Mouse (Mus musculus): Measurements from ENCODE around the gene Cmah. TPM values are rescaled to one million over a fixed set of nuclear protein-coding genes. Genes with fewer than 3 reads are reported as not detected.

Gene Cmah
- polyA plus RNA-seq (2015; fragmentation: Nextera tagmentation; extraction: Ambion mirVana): 0.22 and 1.7 TPM in 2 replicates

DNA sequence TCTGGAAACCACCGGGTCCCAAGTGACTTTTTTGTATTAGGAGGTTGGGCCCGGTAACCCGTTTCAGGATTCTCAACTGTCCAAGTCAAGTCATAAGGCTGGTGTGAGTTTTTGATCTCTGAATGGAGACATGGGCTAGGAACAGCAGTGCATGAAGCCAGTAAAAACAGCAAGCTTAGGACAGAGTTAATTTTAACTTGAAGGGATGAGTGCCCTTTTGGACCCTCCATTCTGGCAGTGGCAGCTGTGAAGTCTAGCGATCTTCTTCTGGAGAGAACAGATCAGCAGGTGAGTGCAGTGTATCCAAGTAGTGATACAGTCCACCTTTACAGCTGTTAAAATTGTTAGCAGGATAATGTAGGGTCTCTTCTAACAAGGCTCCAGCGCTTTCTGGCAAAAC lies at the start of gene Cmah:
Gene Cmah, plus strand, starts transcription at position 204 of the 400 bp plus-strand sequence.
- Histone ChIP-seq H3K36me3 (no peaks in the 10 kb centered on the region), H3K9ac (replicated peaks) (no peak within 1 kb of the TSS), H3K9me3 (replicated peaks) (no peaks in the 10 kb centered on the region), H3K4me2 (no peak within 1 kb of the TSS), H3K4me3 (replicated peaks) (no peak within 1 kb of the TSS), H3K27me3 (replicated peaks) (no peaks in the 10 kb centered on the region), H3K4me1 (no peaks in the 10 kb centered on the region), H3K27ac (replicated peaks) (no peak within 1 kb of the TSS)
- WGBS: 88% methylated on average over 5 of the region's 5 CpGs
- ATAC-seq (ENCODE audit: low FRiP score): no peak

DNA sequence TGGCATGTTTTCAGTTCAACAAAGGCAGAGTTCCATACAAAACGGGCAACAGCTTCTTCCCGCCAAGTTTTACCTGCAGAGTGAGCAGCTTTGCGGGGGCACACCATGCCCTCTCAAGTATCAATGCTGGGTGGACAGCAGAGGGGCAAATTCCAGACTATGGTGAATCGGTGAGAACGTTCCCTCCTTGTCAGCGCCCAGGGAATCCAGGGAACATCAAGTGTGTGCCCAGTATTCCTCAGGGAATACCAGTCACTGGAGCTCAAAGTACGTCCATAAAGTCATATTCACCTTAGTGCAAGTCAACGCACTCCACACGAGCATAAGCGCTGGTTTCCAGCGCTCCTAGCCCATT lies 47.8 kb upstream of the Cmah start:
- peak overlapping the region; percentile 73 for H3K9ac ChIP-seq (replicated peaks)
- H3K4me3 ChIP-seq (replicated peaks): peak overlapping the region; percentile 65
- no peak for ATAC-seq (ENCODE audit: low FRiP score)
- no peaks in the 10 kb centered on the region for H3K27me3 ChIP-seq (replicated peaks)
- peak overlapping the region; percentile 93 for H3K4me2 ChIP-seq
- no peak overlapping the region for H3K27ac ChIP-seq (replicated peaks)
- 57% methylated on average over 11 of the region's 11 CpGs for WGBS
- H3K9me3 ChIP-seq (replicated peaks): no peaks in the 10 kb centered on the region
- H3K4me1 ChIP-seq: peaks cover 34% of the 10 kb centered on the region
- no peaks in the 10 kb centered on the region for H3K36me3 ChIP-seq

DNA sequence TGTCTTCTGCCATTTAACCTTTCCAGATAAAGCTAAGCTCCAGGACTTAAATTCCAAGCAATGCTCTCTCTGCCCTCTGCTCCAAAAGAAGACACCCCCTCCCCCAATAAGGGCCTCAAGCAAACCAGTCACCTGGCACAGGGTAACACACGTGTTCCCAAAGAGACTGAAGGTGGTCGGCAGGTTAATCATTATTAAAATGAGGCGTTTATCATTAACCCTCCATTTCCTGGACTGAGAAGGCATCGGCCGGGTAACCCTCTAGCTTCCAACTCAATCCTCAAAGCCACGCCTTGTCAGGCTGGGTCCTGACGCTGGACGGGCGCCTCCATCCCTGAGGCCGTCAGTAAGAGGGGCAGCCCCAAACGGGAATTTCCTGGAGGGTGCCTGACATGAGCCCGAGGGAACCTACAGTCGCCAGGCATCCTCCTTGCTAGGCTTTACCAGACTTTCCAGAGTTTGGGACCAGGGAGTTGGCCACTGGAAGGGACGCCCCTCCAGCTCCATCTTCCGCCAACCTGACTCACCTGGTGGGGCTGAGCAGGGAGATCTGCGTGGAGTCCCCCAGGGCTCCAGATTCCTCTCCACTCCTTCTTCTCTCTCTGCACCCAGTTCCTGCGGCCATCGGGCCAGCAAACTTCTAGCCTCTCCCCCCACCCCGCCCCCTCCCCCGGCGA lies 47.3 kb upstream of the Cmah start:
- H3K9me3 ChIP-seq (replicated peaks): no peaks in the 10 kb centered on the region
- ATAC-seq (ENCODE audit: low FRiP score): no peak

DNA sequence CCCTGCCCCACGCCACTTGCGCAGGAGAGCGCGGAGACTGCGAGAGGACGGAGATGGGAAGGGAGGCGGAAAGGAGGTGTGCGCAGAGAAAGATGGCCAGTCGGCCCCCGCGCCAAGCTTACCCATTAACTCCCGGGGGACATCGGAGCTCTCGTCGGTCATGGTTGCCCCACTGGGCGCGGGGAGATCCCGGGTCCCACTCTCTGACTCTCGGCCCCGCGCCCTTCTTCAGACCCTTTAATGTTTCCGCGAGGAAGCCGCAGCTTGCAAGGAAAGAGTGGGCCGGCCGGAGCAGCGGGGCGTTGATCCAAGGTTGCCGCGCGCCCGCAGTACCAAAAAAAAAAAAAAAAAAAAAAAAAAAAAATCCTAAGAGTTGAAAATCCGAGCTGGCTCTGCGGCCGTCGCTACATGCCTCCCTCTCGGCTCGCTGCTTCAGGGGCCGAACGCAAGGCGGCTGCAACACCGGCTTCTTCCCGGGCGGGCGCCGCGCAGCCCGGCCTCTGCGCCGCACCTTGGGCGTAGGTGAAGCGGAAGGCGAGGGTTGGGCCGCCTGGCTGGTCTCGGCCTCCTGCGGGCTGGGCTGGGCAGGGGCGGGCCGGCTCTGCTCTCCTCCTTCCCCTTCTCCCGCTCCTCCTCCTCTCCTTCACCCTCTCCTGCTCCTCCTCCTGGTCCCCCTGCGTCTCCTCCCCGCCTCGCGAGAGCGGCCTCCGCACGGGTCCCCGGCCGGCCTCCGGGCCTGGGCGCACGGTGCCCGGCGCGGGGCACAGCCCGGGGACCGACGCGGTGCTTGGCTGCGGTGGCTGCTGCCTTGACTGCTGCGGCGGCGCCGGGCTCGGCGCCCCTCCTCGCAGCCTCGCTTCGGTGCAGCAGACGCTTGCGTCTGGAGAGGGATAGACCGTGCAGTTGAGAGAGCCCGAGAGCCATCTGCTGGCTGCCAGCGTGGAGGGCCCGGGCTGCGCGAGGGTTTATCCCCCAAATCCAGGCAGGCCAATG lies 46.5 kb upstream of the Cmah start, which contains the start of gene Carmil1:
Gene Carmil1, minus strand, starts transcription at position 357 of the 993 bp plus-strand sequence.
- peak within 1 kb of the TSS; percentile 65 for H3K4me3 ChIP-seq (replicated peaks)
- no peaks in the 10 kb centered on the region for H3K9me3 ChIP-seq (replicated peaks)
- peaks cover 34% of the 10 kb centered on the region for H3K4me1 ChIP-seq
- WGBS: under 1% methylated on average over 94 of the region's 96 CpGs
- H3K27ac ChIP-seq (replicated peaks): peak within 1 kb of the TSS; percentile 95
- H3K4me2 ChIP-seq: peak within 1 kb of the TSS; percentile 93
- peak; percentile 97 for ATAC-seq (ENCODE audit: low FRiP score)
- H3K27me3 ChIP-seq (replicated peaks): no peaks in the 10 kb centered on the region
- H3K9ac ChIP-seq (replicated peaks): peak within 1 kb of the TSS; percentile 73
- H3K36me3 ChIP-seq: no peaks in the 10 kb centered on the region

More for the DNA sequence above, 47.3 kb upstream of the Cmah start:
- peak overlapping the region; percentile 95; the same call in 1 of the 2 replicates for H3K27ac ChIP-seq (replicated peaks)
- H3K4me3 ChIP-seq (replicated peaks): peak overlapping the region; percentile 65
- H3K4me1 ChIP-seq: peaks cover 34% of the 10 kb centered on the region
- 3% methylated on average over 19 of the region's 21 CpGs for WGBS
- peak overlapping the region; percentile 73 for H3K9ac ChIP-seq (replicated peaks)
- H3K36me3 ChIP-seq: no peaks in the 10 kb centered on the region
- peak overlapping the region; percentile 93 for H3K4me2 ChIP-seq
- H3K27me3 ChIP-seq (replicated peaks): no peaks in the 10 kb centered on the region

DNA sequence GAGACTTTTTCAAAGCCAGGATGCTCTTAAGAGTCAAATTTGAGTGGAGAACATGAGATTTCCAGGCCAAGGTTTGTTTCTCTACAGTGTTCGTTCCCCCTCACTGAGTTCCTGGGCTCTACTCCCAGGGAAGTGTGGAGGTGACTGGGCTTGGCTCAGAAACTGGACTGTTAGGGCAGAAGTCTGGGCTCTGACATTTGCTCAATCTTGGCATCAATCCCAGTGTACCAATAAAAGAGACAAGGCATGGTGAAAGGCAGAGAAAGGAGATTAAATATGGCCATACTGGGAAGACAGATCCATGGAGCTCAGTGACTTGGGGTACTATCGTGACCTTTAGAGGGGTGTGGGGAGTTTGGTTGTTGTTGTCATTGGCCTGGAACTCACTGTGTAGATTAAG lies 39.8 kb upstream of the Cmah start:
- Histone ChIP-seq H3K9ac (replicated peaks) (no peak overlapping the region), H3K4me3 (replicated peaks) (no peak overlapping the region), H3K4me2 (no peak overlapping the region), H3K36me3 (no peaks in the 10 kb centered on the region), H3K27ac (replicated peaks) (no peak overlapping the region), H3K27me3 (replicated peaks) (no peaks in the 10 kb centered on the region), H3K4me1 (no peaks in the 10 kb centered on the region), H3K9me3 (replicated peaks) (no peaks in the 10 kb centered on the region)
- no peak for ATAC-seq (ENCODE audit: low FRiP score)
- 71% methylated on average over 2 of the region's 2 CpGs for WGBS

DNA sequence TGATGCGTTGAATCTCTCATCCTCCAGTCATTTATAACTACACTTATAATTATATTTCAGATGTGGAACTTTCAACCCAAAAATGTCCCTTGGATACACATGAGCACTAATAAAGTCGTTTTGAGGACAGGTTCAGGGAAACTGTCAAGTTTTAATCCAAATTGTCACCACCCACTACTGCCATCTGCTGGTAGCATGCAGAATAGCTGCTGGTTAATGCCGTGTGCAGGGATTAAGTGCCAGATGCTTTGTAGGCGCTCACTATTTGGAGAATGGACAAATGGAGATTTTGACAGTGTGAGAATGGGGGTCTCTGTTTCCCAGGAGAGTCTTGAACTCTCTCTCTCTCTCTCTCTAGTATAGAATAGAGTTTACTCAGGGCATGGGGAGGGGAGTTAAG lies 30.0 kb upstream of the Cmah start:
- no peaks in the 10 kb centered on the region for H3K36me3 ChIP-seq
- H3K27ac ChIP-seq (replicated peaks): no peak overlapping the region
- no peak overlapping the region for H3K4me2 ChIP-seq
- H3K4me1 ChIP-seq: no peaks in the 10 kb centered on the region
- H3K4me3 ChIP-seq (replicated peaks): no peak overlapping the region
- 19% methylated on average over 4 of the region's 4 CpGs for WGBS
- ATAC-seq (ENCODE audit: low FRiP score): no peak
- H3K27me3 ChIP-seq (replicated peaks): no peaks in the 10 kb centered on the region
- H3K9me3 ChIP-seq (replicated peaks): no peaks in the 10 kb centered on the region
- no peak overlapping the region for H3K9ac ChIP-seq (replicated peaks)

DNA sequence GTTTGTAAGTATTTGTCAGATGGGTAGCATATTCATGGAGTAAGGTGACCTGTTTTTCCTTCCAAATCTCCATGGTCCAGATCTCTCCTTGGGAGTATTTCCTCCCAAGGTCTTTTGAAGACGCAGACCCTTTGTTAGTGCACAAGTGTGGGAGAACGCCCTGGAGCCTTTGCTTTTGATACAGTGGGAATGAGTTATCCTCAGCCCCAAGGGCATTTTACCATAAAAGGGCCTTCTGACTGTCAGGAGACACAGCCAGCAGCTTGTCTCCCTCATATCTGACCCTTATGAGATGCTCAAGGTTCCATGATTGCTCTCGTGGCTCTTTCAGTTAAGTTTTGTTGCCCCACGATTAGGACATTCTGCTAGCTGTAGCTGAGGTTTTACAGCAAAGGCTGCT lies 21.7 kb upstream of the Cmah start:
- no peak overlapping the region for H3K27ac ChIP-seq (replicated peaks)
- no peak overlapping the region for H3K4me3 ChIP-seq (replicated peaks)
- WGBS: 69% methylated on average over 4 of the region's 4 CpGs
- H3K9ac ChIP-seq (replicated peaks): no peak overlapping the region
- ATAC-seq (ENCODE audit: low FRiP score): no peak
- H3K36me3 ChIP-seq: no peaks in the 10 kb centered on the region
- no peaks in the 10 kb centered on the region for H3K9me3 ChIP-seq (replicated peaks)
- H3K4me1 ChIP-seq: no peaks in the 10 kb centered on the region
- H3K4me2 ChIP-seq: no peak overlapping the region
- no peaks in the 10 kb centered on the region for H3K27me3 ChIP-seq (replicated peaks)

DNA sequence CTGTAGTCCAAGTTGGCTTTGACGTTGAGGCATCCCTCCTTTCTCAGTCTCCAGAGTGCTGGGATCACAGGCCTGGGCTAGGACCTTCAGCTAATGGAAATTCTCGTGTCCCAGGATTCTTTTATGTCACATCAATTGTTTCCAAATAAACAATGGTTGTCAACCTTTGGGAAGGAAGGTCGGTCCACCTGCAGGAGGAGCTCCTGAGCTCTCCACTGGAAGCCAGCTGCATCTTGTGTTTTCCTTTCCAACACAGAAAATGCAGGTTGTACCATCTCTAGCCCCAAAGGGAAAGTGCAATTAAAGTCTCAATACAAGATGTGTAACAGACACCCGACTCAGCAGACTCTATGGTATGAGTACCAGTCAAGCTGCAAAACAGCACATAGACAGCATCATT lies 21.0 kb upstream of the Cmah start:
- no peaks in the 10 kb centered on the region for H3K27me3 ChIP-seq (replicated peaks)
- no peaks in the 10 kb centered on the region for H3K9me3 ChIP-seq (replicated peaks)
- no peak overlapping the region for H3K27ac ChIP-seq (replicated peaks)
- 52% methylated on average over 4 of the region's 4 CpGs for WGBS
- H3K4me2 ChIP-seq: no peak overlapping the region
- H3K36me3 ChIP-seq: no peaks in the 10 kb centered on the region
- no peak overlapping the region for H3K9ac ChIP-seq (replicated peaks)
- no peak for ATAC-seq (ENCODE audit: low FRiP score)
- H3K4me1 ChIP-seq: no peaks in the 10 kb centered on the region
- H3K4me3 ChIP-seq (replicated peaks): no peak overlapping the region

DNA sequence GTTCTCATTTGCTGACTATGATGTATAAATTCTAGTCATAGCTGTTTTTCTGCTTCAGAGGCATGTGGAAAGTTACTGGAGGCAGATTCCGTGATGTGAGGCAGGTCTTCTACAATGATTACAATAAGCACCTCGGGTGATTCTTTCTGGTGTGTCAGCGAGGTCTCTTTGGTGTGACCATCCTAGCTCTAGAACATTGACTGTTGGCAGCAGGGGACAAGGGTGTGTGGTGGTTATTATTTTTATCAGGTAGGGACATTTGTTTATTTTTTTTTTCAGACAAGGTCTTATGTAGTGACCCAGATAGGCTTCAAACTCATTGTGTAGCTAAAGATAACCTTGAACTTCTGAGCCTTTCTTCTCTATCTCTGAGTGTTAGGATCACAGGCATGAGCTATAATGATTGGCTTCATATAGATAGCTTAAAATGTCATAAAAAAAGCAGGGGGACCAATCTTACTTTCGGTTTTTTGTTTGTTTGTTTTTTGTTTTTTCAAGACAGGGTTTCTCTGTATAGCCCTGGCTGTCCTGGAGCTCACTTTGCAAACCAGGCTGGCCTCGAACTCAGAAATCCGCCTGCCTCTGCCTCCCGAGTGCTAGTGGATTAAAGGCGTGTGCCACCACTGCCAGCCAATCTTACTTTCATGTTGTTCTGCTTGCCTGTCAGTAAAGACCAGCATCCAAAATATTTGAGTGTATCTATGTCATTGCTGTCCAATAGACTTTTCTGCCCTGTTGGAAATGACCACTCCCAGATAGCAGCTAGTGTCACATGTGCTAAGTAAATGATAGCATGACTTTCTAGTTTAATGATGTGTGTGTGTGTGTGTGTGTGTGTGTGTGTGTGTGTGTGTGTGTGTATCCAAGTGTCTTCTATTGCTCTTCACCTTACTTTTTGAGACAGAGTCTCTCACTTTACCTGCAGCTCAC lies 15.9 kb upstream of the Cmah start:
- no peaks in the 10 kb centered on the region for H3K27me3 ChIP-seq (replicated peaks)
- H3K27ac ChIP-seq (replicated peaks): no peak overlapping the region
- whole genome bisulfite sequencing: 92% methylated on average over 8 of the region's 8 CpGs
- H3K9me3 ChIP-seq (replicated peaks): no peaks in the 10 kb centered on the region
- H3K4me3 ChIP-seq (replicated peaks): no peak overlapping the region
- H3K4me1 ChIP-seq: no peaks in the 10 kb centered on the region
- H3K9ac ChIP-seq (replicated peaks): no peak overlapping the region
- H3K36me3 ChIP-seq: no peaks in the 10 kb centered on the region
- ATAC-seq (ENCODE audit: low FRiP score): no peak
- no peak overlapping the region for H3K4me2 ChIP-seq

DNA sequence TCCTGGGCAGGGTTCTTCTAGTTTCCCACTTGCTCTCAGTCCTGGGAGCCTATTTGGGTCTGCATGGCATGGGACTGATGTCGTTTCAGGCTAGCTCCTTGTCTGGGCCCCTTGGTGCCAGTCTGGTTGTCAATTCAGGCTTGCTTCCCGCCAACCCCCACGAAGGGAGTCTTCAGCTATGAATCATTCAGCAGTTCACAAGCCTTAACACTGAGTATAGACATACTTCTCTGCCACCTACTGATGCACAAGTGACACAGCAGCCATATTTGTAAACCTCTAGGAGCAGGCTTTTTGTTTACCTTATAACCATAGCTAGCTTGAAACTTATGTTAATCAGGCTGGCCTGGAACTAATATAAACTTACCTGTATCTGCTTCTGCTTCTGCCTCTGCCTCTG lies 10.6 kb upstream of the Cmah start:
- Histone ChIP-seq H3K9ac (replicated peaks) (no peak overlapping the region), H3K4me2 (no peak overlapping the region), H3K36me3 (no peaks in the 10 kb centered on the region), H3K4me3 (replicated peaks) (no peak overlapping the region), H3K27me3 (replicated peaks) (no peaks in the 10 kb centered on the region), H3K4me1 (no peaks in the 10 kb centered on the region), H3K27ac (replicated peaks) (no peak overlapping the region), H3K9me3 (replicated peaks) (no peaks in the 10 kb centered on the region)
- ATAC-seq (ENCODE audit: low FRiP score): no peak
- 61% methylated on average over 3 of the region's 3 CpGs for WGBS

DNA sequence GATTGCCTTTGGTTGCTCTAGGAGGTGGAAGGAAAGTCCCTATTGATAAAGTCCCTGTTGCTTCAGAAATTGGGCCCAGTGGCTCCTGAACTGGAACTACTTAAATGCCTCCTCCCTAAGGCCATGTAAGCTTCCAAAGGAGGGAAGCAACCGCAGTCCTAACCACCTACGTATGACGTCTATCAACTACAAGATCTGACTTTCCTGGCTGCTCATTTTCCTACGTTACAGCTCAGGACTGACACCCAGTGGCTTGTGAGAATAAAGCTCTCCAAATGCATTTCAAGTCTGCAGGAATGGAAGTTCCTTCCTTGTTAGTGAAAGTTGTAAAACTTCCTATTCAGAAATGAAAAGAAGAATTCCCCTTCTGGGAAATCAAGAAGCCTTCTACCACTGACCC lies 8.6 kb upstream of the Cmah start:
- ATAC-seq (ENCODE audit: low FRiP score): no peak
- H3K27ac ChIP-seq (replicated peaks): no peak overlapping the region
- no peaks in the 10 kb centered on the region for H3K4me1 ChIP-seq
- no peak overlapping the region for H3K9ac ChIP-seq (replicated peaks)
- no peaks in the 10 kb centered on the region for H3K36me3 ChIP-seq
- no peaks in the 10 kb centered on the region for H3K9me3 ChIP-seq (replicated peaks)
- no peak overlapping the region for H3K4me2 ChIP-seq
- no peak overlapping the region for H3K4me3 ChIP-seq (replicated peaks)
- WGBS: 27% methylated on average over 4 of the region's 4 CpGs
- no peaks in the 10 kb centered on the region for H3K27me3 ChIP-seq (replicated peaks)

All from neural tube, embryonic 15.5 days (tissue).